Mouse (Mus musculus): ENCODE results near the gene Hist2h4. TPM values are rescaled to one million over a fixed set of nuclear protein-coding genes. Genes with fewer than 3 reads are reported as not detected.
"Not testable (repeated sequence)": the region's sequence is repeated elsewhere in the genome, so short reads cannot be mapped to it uniquely, and the experiment has no call there.

The Hist2h4 gene
- polyA plus RNA-seq, 1 experiment from 2014 or later, result 10.9 TPM

DNA sequence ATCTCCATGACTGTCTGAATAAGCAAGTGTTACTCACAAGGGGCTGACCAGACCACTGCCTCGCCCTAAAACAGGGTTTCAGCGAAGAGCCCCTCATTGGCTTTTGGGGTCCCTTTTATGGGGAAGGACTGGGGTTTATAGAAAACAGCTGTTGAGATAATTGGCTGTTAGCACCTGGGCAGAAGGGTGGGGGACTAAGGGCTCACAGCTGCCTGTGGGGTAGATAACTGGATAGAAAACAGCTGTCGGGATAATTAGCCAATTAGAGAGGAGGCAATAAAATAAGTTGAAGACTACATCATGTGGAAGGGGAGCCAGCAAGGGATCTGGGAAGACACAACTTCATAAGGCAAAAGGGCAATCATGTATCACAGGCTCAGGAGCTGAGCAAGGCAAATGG lies 12.2 kb downstream of the Hist2h4 start:
- Histone ChIP-seq H3K4me2 (replicated peaks) (no peak overlapping the region), H3K27me3 (no peaks in the 10 kb centered on the region), H3K9ac (no peak overlapping the region), H3K27ac (no peak overlapping the region), H3K36me3 (no peaks in the 10 kb centered on the region), H3K4me3 (no peak overlapping the region), H3K4me1 (peaks cover 11% of the 10 kb centered on the region), H3K9me3 (replicated peaks) (no peaks in the 10 kb centered on the region)
- ATAC-seq (ENCODE audit: low FRiP score), result no peak
- WGBS, result 84% methylated on average over 3 of the region's 3 CpGs

- 59% methylated on average over 4 of the region's 4 CpGs for WGBS
- Histone ChIP-seq H3K27ac (no peak overlapping the region), H3K36me3 (no peaks in the 10 kb centered on the region), H3K27me3 (no peaks in the 10 kb centered on the region), H3K4me3 (no peak overlapping the region), H3K4me1 (peaks cover 18% of the 10 kb centered on the region), H3K4me2 (replicated peaks) (peak overlapping the region; percentile 52; the same call in 1 of the 2 replicates), H3K9ac (no peak overlapping the region), H3K9me3 (replicated peaks) (no peaks in the 10 kb centered on the region)
- ATAC-seq (ENCODE audit: low FRiP score), result no peak
Observed at GRCm38 (mm10) chr3:96249034-96249345, 14.1 kb downstream of the Hist2h4 start.

- Histone ChIP-seq H3K27me3 (no peaks in the 10 kb centered on the region), H3K9me3 (replicated peaks) (no peaks in the 10 kb centered on the region), H3K36me3 (no peaks in the 10 kb centered on the region), H3K9ac (peak overlapping the region; percentile 59; the same call in 1 of the 2 replicates), H3K4me2 (replicated peaks) (peak overlapping the region; percentile 52), H3K27ac (no peak overlapping the region), H3K4me1 (peaks cover 18% of the 10 kb centered on the region), H3K4me3 (peak overlapping the region; percentile 35)
- no peak for ATAC-seq (ENCODE audit: low FRiP score)
- WGBS, result 49% methylated on average over 6 of the region's 6 CpGs
Observed at GRCm38 (mm10) chr3:96248141-96249033, 14.7 kb downstream of the Hist2h4 start.

DNA sequence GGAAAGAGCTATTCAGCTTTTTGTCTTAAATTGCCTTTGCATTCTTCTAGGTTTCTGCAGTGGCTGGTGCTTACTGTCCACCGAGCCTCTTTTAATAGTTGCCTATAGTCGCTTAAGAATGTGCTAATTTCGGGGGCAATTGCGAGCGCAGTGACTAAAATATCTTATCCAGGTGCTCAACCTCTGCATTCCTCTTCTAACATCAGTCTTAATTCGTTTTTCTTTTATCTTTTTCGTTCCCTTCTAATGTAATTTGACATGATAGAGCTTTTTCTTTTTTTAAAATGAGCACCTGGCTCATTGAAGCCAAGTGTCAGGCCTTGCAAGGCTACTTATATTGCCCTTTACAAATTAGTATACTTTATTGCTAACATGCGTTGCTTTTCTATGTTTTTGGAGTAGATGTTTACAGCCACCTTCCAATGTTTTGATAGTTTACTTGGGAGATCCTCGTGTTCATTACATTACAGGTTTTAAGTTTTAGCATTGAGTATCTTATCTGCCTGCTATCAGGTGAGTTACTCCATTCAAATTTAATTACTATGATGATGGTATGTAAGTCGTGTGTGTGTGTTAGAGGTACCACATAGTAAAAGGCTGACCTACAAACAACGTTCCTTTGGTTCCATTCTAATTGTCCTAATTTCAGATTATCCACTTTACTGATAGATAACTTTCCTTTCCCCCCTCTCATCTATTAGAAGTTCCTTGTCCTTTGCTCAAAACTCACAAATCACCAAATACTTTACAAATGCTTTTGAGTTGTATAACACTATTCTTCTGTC lies 15.6 kb downstream of the Hist2h4 start:
- H3K9ac ChIP-seq, result peak overlapping the region; percentile 59
- H3K4me3 ChIP-seq, result peak overlapping the region; percentile 35
- ATAC-seq (ENCODE audit: low FRiP score), result no peak
- H3K27me3 ChIP-seq, result no peaks in the 10 kb centered on the region
- peak overlapping the region; percentile 52 for H3K4me2 ChIP-seq (replicated peaks)
- no peaks in the 10 kb centered on the region for H3K36me3 ChIP-seq
- H3K9me3 ChIP-seq (replicated peaks), result no peaks in the 10 kb centered on the region
- WGBS, result 3% methylated on average over 11 of the region's 11 CpGs
- H3K27ac ChIP-seq, result peak overlapping the region; percentile 68
- H3K4me1 ChIP-seq, result peaks cover 18% of the 10 kb centered on the region

GRCm38 (mm10) chr3:96246427-96246856 lies 16.7 kb downstream of the Hist2h4 start, which contains the start of gene Hist2h3c1:
Gene Hist2h3c1 (plus strand): TSS chr3:96246685.
- peak within 1 kb of the TSS; percentile 35 for H3K4me3 ChIP-seq

GRCm38 (mm10) chr3:96246018-96246417 lies 17.1 kb downstream of the Hist2h4 start:
- H3K4me3 ChIP-seq, result peak overlapping the region; percentile 31
- ATAC-seq (ENCODE audit: low FRiP score); H3K36me3 ChIP-seq; H3K9me3 ChIP-seq (replicated peaks); H3K27me3 ChIP-seq; H3K9ac ChIP-seq: not testable (repeated sequence)
- H3K4me2 ChIP-seq (replicated peaks), result peak overlapping the region; percentile 41
- peaks cover 18% of the 10 kb centered on the region for H3K4me1 ChIP-seq
- WGBS, result under 1% methylated on average over 10 of the region's 21 CpGs
- H3K27ac ChIP-seq, result peak overlapping the region; percentile 77; the same call in 1 of the 2 replicates

More at GRCm38 (mm10) chr3:96246427-96246856, 16.7 kb downstream of the Hist2h4 start, which contains the start of gene Hist2h3c1:
- peak; percentile 93 for ATAC-seq (ENCODE audit: low FRiP score)
- H3K9me3 ChIP-seq (replicated peaks); H3K27me3 ChIP-seq; H3K36me3 ChIP-seq: not testable (repeated sequence)
- H3K27ac ChIP-seq, result peak within 1 kb of the TSS; percentile 77
- peak within 1 kb of the TSS; percentile 52 for H3K4me2 ChIP-seq (replicated peaks)
- peaks cover 18% of the 10 kb centered on the region for H3K4me1 ChIP-seq
- peak within 1 kb of the TSS; percentile 59 for H3K9ac ChIP-seq
- WGBS, result 3% methylated on average over 5 of the region's 47 CpGs

DNA sequence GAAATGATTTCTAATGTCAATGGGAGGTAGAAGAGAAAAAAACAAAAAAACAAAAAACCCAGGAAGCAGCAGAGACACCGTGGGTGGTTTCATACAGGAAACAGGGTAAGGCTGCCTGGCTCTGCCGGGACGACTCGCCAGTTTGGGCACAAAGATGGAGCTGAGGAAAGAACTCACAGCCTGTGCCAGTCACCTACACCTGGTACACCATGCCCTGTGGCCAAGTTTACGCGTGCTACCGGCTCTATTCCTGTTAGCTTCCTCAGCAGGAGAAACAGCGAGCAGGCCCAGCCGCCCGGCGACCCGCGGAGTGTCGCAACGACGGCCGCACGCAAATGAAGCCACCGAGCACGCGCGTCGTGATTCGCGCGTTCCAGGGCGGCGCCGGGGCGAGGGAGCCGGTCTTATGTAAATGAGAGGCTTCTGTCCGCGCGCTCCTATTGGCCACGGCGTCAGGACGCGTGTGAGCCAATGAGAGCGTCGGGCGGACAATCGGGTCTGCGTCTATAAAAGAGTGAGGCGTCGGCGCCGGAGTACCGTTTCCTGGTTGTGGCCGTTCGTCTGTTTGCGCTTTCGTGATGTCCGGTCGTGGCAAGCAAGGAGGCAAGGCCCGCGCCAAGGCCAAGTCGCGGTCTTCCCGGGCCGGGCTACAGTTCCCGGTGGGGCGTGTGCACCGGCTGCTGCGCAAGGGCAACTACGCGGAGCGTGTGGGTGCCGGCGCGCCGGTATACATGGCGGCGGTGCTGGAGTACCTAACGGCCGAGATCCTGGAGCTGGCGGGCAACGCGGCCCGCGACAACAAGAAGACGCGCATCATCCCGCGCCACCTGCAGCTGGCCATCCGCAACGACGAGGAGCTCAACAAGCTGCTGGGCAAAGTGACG lies 17.9 kb downstream of the Hist2h4 start, which contains the start of gene Hist2h2aa1:
Gene Hist2h2aa1 (plus strand): TSS at position 495 of the 884 bp plus-strand sequence.
- ATAC-seq (ENCODE audit: low FRiP score), result peak; percentile 90
- peak within 1 kb of the TSS; percentile 98 for H3K27ac ChIP-seq
- WGBS, result under 1% methylated on average over 43 of the region's 88 CpGs

DNA sequence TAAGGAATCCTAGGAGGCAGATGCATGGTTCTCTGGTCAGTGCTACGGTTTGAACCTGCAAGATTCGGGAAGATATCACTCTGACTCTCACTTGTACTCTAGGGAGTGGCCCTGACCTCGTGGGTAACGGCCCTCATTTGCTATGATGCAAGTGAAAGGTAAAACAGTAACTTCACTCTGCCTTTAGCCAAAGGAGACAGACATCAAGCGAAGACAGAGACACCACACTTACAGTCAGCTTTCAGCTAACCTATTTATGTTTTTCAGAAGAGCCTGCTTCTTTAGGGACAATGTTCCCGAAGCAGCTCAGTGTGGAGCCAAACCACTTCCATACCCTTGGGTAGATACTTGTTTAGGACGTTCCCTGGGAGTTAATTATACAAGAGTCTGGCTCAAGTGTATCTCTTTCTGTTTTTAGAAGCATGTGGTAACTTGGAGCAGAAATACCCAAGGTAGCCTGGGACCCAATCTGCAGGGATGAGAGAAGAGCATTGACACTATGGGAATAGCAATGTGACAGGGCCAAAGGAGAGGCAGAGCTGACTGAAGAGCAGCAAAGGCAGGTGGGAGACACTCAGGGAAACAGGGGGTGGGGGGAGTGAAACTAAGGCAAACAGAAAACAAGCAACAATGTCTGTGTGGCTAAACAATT lies 19.1 kb downstream of the Hist2h4 start:
- ATAC-seq (ENCODE audit: low FRiP score), result no peak
- Histone ChIP-seq H3K9me3 (replicated peaks) (no peaks in the 10 kb centered on the region), H3K27me3 (no peaks in the 10 kb centered on the region), H3K4me3 (no peak overlapping the region), H3K36me3 (no peaks in the 10 kb centered on the region), H3K4me2 (replicated peaks) (peak overlapping the region; percentile 60; the same call in 1 of the 2 replicates), H3K4me1 (peaks cover 16% of the 10 kb centered on the region), H3K27ac (peak overlapping the region; percentile 98), H3K9ac (peak overlapping the region; percentile 84; the same call in 1 of the 2 replicates)
- 83% methylated on average over 7 of the region's 7 CpGs for WGBS

More for the DNA sequence above, 17.9 kb downstream of the Hist2h4 start, which contains the start of gene Hist2h2aa1:
- peak within 1 kb of the TSS; percentile 60 for H3K4me2 ChIP-seq (replicated peaks)
- H3K9me3 ChIP-seq (replicated peaks); H3K27me3 ChIP-seq; H3K36me3 ChIP-seq: not testable (repeated sequence)
- peaks cover 18% of the 10 kb centered on the region for H3K4me1 ChIP-seq
- H3K4me3 ChIP-seq, result peak within 1 kb of the TSS; percentile 46
- H3K9ac ChIP-seq, result peak within 1 kb of the TSS; percentile 84

DNA sequence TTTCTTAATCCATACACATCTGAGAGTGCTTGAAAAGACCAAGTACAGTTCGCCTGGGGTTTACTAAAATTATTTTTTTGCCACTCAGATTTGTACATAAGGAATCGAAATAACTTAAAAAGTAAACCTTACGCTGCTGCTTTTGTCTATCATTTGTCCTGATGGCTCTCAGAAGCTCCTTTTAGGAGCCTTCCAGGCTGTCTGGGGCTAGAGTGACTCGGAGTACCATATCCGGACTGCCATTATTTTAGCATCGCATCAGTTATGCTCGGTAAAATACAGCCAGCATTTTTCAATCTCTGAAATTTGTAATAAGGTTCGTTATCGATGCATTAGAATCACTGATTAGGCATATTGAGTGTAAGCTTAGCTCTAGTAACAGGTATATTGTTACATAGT lies 22.3 kb downstream of the Hist2h4 start:
- Histone ChIP-seq H3K27ac (peak overlapping the region; percentile 88), H3K27me3 (no peaks in the 10 kb centered on the region), H3K9me3 (replicated peaks) (no peaks in the 10 kb centered on the region), H3K36me3 (no peaks in the 10 kb centered on the region), H3K4me3 (no peak overlapping the region), H3K4me2 (replicated peaks) (peak overlapping the region; percentile 44), H3K4me1 (peaks cover 22% of the 10 kb centered on the region), H3K9ac (peak overlapping the region; percentile 55; the same call in 1 of the 2 replicates)
- 79% methylated on average over 9 of the region's 9 CpGs for WGBS
- no peak for ATAC-seq (ENCODE audit: low FRiP score)

- H3K27me3 ChIP-seq; H3K36me3 ChIP-seq; H3K9me3 ChIP-seq (replicated peaks): not testable (repeated sequence)
- peaks cover 22% of the 10 kb centered on the region for H3K4me1 ChIP-seq
- 3% methylated on average over 37 of the region's 85 CpGs for WGBS
- peak within 1 kb of the TSS; percentile 44 for H3K4me2 ChIP-seq (replicated peaks)
- peak within 1 kb of the TSS; percentile 55; the same call in 1 of the 2 replicates for H3K9ac ChIP-seq
- H3K4me3 ChIP-seq, result peak within 1 kb of the TSS; percentile 32
- peak; percentile 86 for ATAC-seq (ENCODE audit: low FRiP score)
- peak within 1 kb of the TSS; percentile 88 for H3K27ac ChIP-seq
Observed at GRCm38 (mm10) chr3:96239949-96240798, 22.9 kb downstream of the Hist2h4 start, which contains the start of gene Hist2h2aa2. Gene Hist2h2aa2 (minus strand): TSS chr3:96240276.

All from hindbrain, embryonic 12.5 days (tissue).